Mouse (Mus musculus) kidney, embryonic 15.5 days (tissue): ENCODE data around the gene Gm12887. TPM values are rescaled to one million over a fixed set of nuclear protein-coding genes. Genes with fewer than 3 reads are reported as not detected.

Experiments
- ATAC-seq: fragments of 200-750 bp; cut with Nextera tagmentation; replicated peaks from 2 replicates; pipeline ENCODE4 v1.8.0; 2017; ENCODE audit warnings: moderate TSS enrichment; ENCODE audit not compliant: low FRiP score
- H3K27ac ChIP-seq: fragments of 300-500 bp; sonication (generic); 2 replicates; pipeline ENCODE4 v1.5.1; 2015; ENCODE audit warnings: mild to moderate bottlenecking, inconsistent platforms
- H3K27me3 ChIP-seq: fragments of 300-500 bp; sonication (generic); 2 replicates; pipeline ENCODE4 v1.6.1; 2015; ENCODE audit warnings: inconsistent platforms
- H3K36me3 ChIP-seq: fragments of 300-500 bp; sonication (generic); 2 replicates; pipeline ENCODE4 v1.6.1; 2015; ENCODE audit warnings: inconsistent platforms
- H3K4me1 ChIP-seq: fragments of 300-500 bp; sonication (generic); 2 replicates; pipeline ENCODE4 v1.6.1; 2015; ENCODE audit warnings: inconsistent platforms
- H3K4me2 ChIP-seq: fragments of 300-500 bp; sonication (generic); 2 replicates; pipeline ENCODE4 v1.6.1; 2015; ENCODE audit warnings: moderate library complexity, mild to moderate bottlenecking, inconsistent platforms
- H3K4me3 ChIP-seq: fragments of 300-500 bp; sonication (generic); replicated peaks from 2 replicates; pipeline ENCODE4 v1.5.1; 2015; ENCODE audit warnings: mild to moderate bottlenecking, inconsistent platforms
- H3K9ac ChIP-seq: fragments of 300-500 bp; sonication (generic); 2 replicates; pipeline ENCODE4 v1.6.1; 2015; ENCODE audit warnings: mild to moderate bottlenecking, inconsistent platforms
- H3K9me3 ChIP-seq: fragments of 300-500 bp; sonication (generic); replicated peaks from 2 replicates; pipeline ENCODE4 v1.6.1; 2016; ENCODE audit warnings: inconsistent platforms
- WGBS: fragments of 180-500 bp; shearing (Covaris S2); methylation state at CpG from one replicate; pipeline ENCODE4 v1.1.7; 2015; ENCODE audit warnings: mixed read lengths; 5-methylcytosine and 5-hydroxymethylcytosine counted together
- polyA plus RNA-seq: library from polyadenylated mRNA; unstranded; fragments of >200 nt; fragmentation: Nextera tagmentation; extraction: Ambion mirVana; gene quantifications from 2 replicates; pipeline ENCODE4 v1.2.1, GENCODE M21; 2015

The Gm12887 gene
- polyA plus RNA-seq: not detected in 2 replicates

- H3K4me2 ChIP-seq: no peak within 1 kb of the TSS
- no peaks in the 10 kb centered on the region for H3K27me3 ChIP-seq
- H3K9ac ChIP-seq: no peak within 1 kb of the TSS
- H3K4me1 ChIP-seq: no peaks in the 10 kb centered on the region
- 46% methylated on average over 2 of the region's 2 CpGs for WGBS
- no peaks in the 10 kb centered on the region for H3K36me3 ChIP-seq
- H3K4me3 ChIP-seq: no peak within 1 kb of the TSS
- peaks cover 18% of the 10 kb centered on the region for H3K9me3 ChIP-seq
- no peak within 1 kb of the TSS for H3K27ac ChIP-seq
- ATAC-seq: no peak
Observed at GRCm38 (mm10) chr4:121622003-121622402, at the start of gene Gm12887. Gene Gm12887, minus strand, starts transcription at chr4:121622103.

GRCm38 (mm10) chr4:121657040-121657439 is 35.1 kb upstream of the Gm12887 start:
- no peak overlapping the region for H3K9ac ChIP-seq
- no peak for ATAC-seq
- H3K36me3 ChIP-seq: no peaks in the 10 kb centered on the region
- no peaks in the 10 kb centered on the region for H3K27me3 ChIP-seq
- no peaks in the 10 kb centered on the region for H3K4me1 ChIP-seq
- H3K9me3 ChIP-seq: no peaks in the 10 kb centered on the region; the same call in 1 of the 2 replicates
- H3K27ac ChIP-seq: no peak overlapping the region
- H3K4me2 ChIP-seq: no peak overlapping the region
- no peak overlapping the region for H3K4me3 ChIP-seq
- WGBS: 72% methylated on average over 1 of the region's 1 CpGs

Other genes with a start within 250 kb of the Gm12887 start
- not detected in 2 replicates for gene Gm12886, start 199.0 kb downstream of the Gm12887 start, polyA plus RNA-seq